In genomic region chr1:180777660-180778402, GRCm38 (mm10) we compare ENCODE assay signal across 8 mouse cellular contexts. TPM values are rescaled to one million over a fixed set of nuclear protein-coding genes. Genes with fewer than 3 reads are reported as not detected.
DNase-seq lines count a peak whose midpoint lies in the region; ATAC-seq and TF ChIP-seq lines count a peak whose summit lies in the region.

No protein-coding gene starts in this region.

- ATAC-seq in embryonic facial prominence, embryonic 15.5 days (ENCODE audit: insufficient number of reproducible peaks, low FRiP score, low TSS enrichment, low read depth) = peak; percentile 85
- ATAC-seq in limb, embryonic 13.5 days (ENCODE audit: low FRiP score, low read depth) = peak; percentile 87
- peak; percentile 90 for ATAC-seq in midbrain, embryonic 15.5 days (replicated peaks)

- H3K36me3 ChIP-seq in embryonic facial prominence, embryonic 15.5 days = no peaks in the 10 kb centered on the region
- H3K36me3 ChIP-seq in limb, embryonic 13.5 days = no peaks in the 10 kb centered on the region
- no peaks in the 10 kb centered on the region for H3K36me3 ChIP-seq in midbrain, embryonic 15.5 days (replicated peaks)

- peak overlapping the region; percentile 93 for H3K4me2 ChIP-seq in embryonic facial prominence, embryonic 15.5 days (replicated peaks)
- peak overlapping the region; percentile 88 for H3K4me2 ChIP-seq in limb, embryonic 13.5 days (replicated peaks)
- peak overlapping the region; percentile 97 for H3K4me2 ChIP-seq in midbrain, embryonic 15.5 days

- no peaks in the 10 kb centered on the region for H3K27me3 ChIP-seq in embryonic facial prominence, embryonic 15.5 days
- H3K27me3 ChIP-seq in limb, embryonic 13.5 days = no peaks in the 10 kb centered on the region
- 0 out of 2 replicates have a peak, but pooled peaks cover 4% of the 10 kb centered on the region for H3K27me3 ChIP-seq in midbrain, embryonic 15.5 days (replicated peaks)

- H3K9me3 ChIP-seq in embryonic facial prominence, embryonic 15.5 days (replicated peaks) = no peaks in the 10 kb centered on the region
- H3K9me3 ChIP-seq in limb, embryonic 13.5 days = peaks cover 4% of the 10 kb centered on the region; the same call in 1 of the 2 replicates
- no peaks in the 10 kb centered on the region for H3K9me3 ChIP-seq in midbrain, embryonic 15.5 days

- peak; percentile 89 for DNase-seq in A20 (ENCODE audit: low read depth, low spot score)
- peak; percentile 89 to 90 for DNase-seq in heart, adult 9 months (ENCODE audit: low spot score in 2 of 2)
- peak; percentile 92 for DNase-seq in kidney, adult 9 months
- peak; percentile 61 to 72 for DNase-seq in spleen, adult 18-20 months

- no peak for TF ChIP-seq CTCF in bone marrow macrophage, adult 2 months (IDR thresholded peaks at IDR 0.05; ENCODE audit: low read depth, low read length)

- peaks cover 17% of the 10 kb centered on the region for H3K4me1 ChIP-seq in bone marrow macrophage, adult 2 months (ENCODE audit: control insufficient read depth, insufficient read depth, low read length)
- peaks cover 19% of the 10 kb centered on the region for H3K4me1 ChIP-seq in embryonic facial prominence, embryonic 15.5 days
- H3K4me1 ChIP-seq in limb, embryonic 13.5 days = peaks cover 20% of the 10 kb centered on the region
- peaks cover 28% of the 10 kb centered on the region for H3K4me1 ChIP-seq in midbrain, embryonic 15.5 days

- peak; percentile 40; the same call in 1 of the 2 replicates for TF ChIP-seq POLR2A in bone marrow macrophage, adult 2 months (IDR thresholded peaks at IDR 0.05; ENCODE audit: borderline replicate concordance, low read depth, low read length)

- H3K4me3 ChIP-seq in bone marrow macrophage, adult 2 months (ENCODE audit: insufficient read depth, low read length) = peak overlapping the region; percentile 76
- H3K4me3 ChIP-seq in embryonic facial prominence, embryonic 15.5 days (replicated peaks) = peak overlapping the region; percentile 70
- peak overlapping the region; percentile 74 for H3K4me3 ChIP-seq in limb, embryonic 13.5 days
- H3K4me3 ChIP-seq in midbrain, embryonic 15.5 days = peak overlapping the region; percentile 74

- under 1% methylated on average over 56 of the region's 56 CpGs for WGBS in embryonic facial prominence, embryonic 15.5 days
- WGBS in limb, embryonic 13.5 days = under 1% methylated on average over 56 of the region's 56 CpGs
- WGBS in midbrain, embryonic 15.5 days = under 1% methylated on average over 56 of the region's 56 CpGs

- H3K9ac ChIP-seq in embryonic facial prominence, embryonic 15.5 days = peak overlapping the region; percentile 85
- peak overlapping the region; percentile 92 for H3K9ac ChIP-seq in limb, embryonic 13.5 days
- H3K9ac ChIP-seq in midbrain, embryonic 15.5 days = peak overlapping the region; percentile 69

- H3K27ac ChIP-seq in bone marrow macrophage, adult 2 months (ENCODE audit: insufficient read depth, low read depth, low read length) = peak overlapping the region; percentile 87
- H3K27ac ChIP-seq in embryonic facial prominence, embryonic 15.5 days (replicated peaks) = peak overlapping the region; percentile 96
- peak overlapping the region; percentile 96 for H3K27ac ChIP-seq in limb, embryonic 13.5 days
- H3K27ac ChIP-seq in midbrain, embryonic 15.5 days = peak overlapping the region; percentile 87

RNA-seq across cellular contexts. Expression of gene H3f3a, which starts 35.9 kb away (rescaled TPM):
- 1,000 and 1,015 TPM in 2 replicates for polyA plus RNA-seq in bone marrow macrophage, adult 2 months (2012; ENCODE audit: insufficient read depth, insufficient read length, missing spikeins)
- polyA plus RNA-seq in embryonic facial prominence, embryonic 15.5 days (2015; fragmentation: Nextera tagmentation; extraction: Ambion mirVana) = 2,445 and 2,695 TPM in 2 replicates
- 3,132 and 3,199 TPM in 2 replicates for polyA plus RNA-seq in limb, embryonic 13.5 days (2015; fragmentation: Nextera tagmentation; extraction: Ambion mirVana)
- 3,070 and 3,123 TPM in 2 replicates for polyA plus RNA-seq in midbrain, embryonic 15.5 days (2015; fragmentation: Nextera tagmentation; extraction: Ambion mirVana)

RNA-seq across cellular contexts. Expression of gene Acbd3, which starts 52.0 kb away (rescaled TPM):
- polyA plus RNA-seq in bone marrow macrophage, adult 2 months (2012; ENCODE audit: insufficient read depth, insufficient read length, missing spikeins) = 33.7 and 36.9 TPM in 2 replicates
- polyA plus RNA-seq in embryonic facial prominence, embryonic 15.5 days (2015; fragmentation: Nextera tagmentation; extraction: Ambion mirVana) = 26.8 and 27.5 TPM in 2 replicates
- polyA plus RNA-seq in limb, embryonic 13.5 days (2015; fragmentation: Nextera tagmentation; extraction: Ambion mirVana) = 25.0 and 25.4 TPM in 2 replicates
- polyA plus RNA-seq in midbrain, embryonic 15.5 days (2015; fragmentation: Nextera tagmentation; extraction: Ambion mirVana) = 23.9 and 25.8 TPM in 2 replicates

Comparison
In these comparisons a context has a peak if more than half of its experiments do, and no peak if none do; other contexts are left out.
1. Peak in every context shown above with its lines: DNase-seq, ATAC-seq, H3K4me3 ChIP-seq and H3K27ac ChIP-seq.